Mouse (Mus musculus) spleen, postnatal 14 days (tissue): ENCODE measurements around the gene Gm498.

Experiments
- DNase-seq, 2 experiments: peaks; one replicate each; pipeline ENCODE4 v3.0.0; 2021 to 2022; ENCODE audit warnings: low spot score in 2 of 2

Gm498 gene

GRCm38 (mm10) chr7:143892361-143892760 lies 25.7 kb downstream of the Gm498 start:
- no peak for DNase-seq

- no peak for DNase-seq
These were observed 34.0 kb downstream of the Gm498 start for GRCm38 (mm10) chr7:143900667-143901066.

- DNase-seq, result no peak
These were observed 38.5 kb downstream of the Gm498 start for GRCm38 (mm10) chr7:143905176-143905575.

GRCm38 (mm10) chr7:143905606-143906005 lies 39.0 kb downstream of the Gm498 start:
- no peak for DNase-seq

- no peak for DNase-seq
These were observed 47.0 kb downstream of the Gm498 start for GRCm38 (mm10) chr7:143913611-143914010.

GRCm38 (mm10) chr7:143919031-143919679 lies 52.5 kb downstream of the Gm498 start:
- DNase-seq, result no peak

GRCm38 (mm10) chr7:143929899-143930298 lies 63.3 kb downstream of the Gm498 start:
- DNase-seq, result no peak

GRCm38 (mm10) chr7:143938647-143939046 lies 72.0 kb downstream of the Gm498 start:
- no peak for DNase-seq

- no peak for DNase-seq
These were observed 72.8 kb downstream of the Gm498 start for GRCm38 (mm10) chr7:143939476-143939875.

- no peak for DNase-seq
These were observed 76.5 kb downstream of the Gm498 start for GRCm38 (mm10) chr7:143942941-143943691.

- no peak for DNase-seq
These were observed 77.9 kb downstream of the Gm498 start for GRCm38 (mm10) chr7:143944421-143944980.
